Mouse (Mus musculus): ENCODE data around the gene Slc8a1.

Slc8a1 gene

GRCm38 (mm10) chr17:81363368-81363767, 374.8 kb downstream of the Slc8a1 start:
- no peak for DNase-seq (ENCODE audit: low spot score in 2 of 2)

DNA sequence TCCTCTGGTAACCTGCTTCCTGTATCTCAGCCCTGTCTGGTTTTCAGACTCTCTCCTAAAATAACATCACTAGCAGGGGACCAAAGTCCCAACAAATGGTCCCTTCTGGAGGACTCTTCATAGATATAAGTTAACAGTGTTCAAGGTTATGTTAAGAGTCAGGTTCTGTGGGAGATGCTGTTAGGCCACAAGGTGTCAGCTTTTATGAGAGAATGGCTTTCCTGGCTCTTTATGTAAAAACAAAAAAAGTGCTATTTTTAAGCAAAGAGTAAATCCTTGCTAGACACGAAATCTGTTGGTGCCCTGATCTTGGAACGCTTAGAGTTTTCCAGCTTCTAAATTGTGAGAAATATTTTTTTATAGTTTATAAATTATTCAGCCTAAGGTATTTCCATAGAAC, 377.6 kb downstream of the Slc8a1 start:
- DNase-seq (ENCODE audit: low spot score in 2 of 2), result no peak

- no peak for DNase-seq (ENCODE audit: low spot score in 2 of 2)
Measured at GRCm38 (mm10) chr17:81360032-81360431, 378.1 kb downstream of the Slc8a1 start.

DNA sequence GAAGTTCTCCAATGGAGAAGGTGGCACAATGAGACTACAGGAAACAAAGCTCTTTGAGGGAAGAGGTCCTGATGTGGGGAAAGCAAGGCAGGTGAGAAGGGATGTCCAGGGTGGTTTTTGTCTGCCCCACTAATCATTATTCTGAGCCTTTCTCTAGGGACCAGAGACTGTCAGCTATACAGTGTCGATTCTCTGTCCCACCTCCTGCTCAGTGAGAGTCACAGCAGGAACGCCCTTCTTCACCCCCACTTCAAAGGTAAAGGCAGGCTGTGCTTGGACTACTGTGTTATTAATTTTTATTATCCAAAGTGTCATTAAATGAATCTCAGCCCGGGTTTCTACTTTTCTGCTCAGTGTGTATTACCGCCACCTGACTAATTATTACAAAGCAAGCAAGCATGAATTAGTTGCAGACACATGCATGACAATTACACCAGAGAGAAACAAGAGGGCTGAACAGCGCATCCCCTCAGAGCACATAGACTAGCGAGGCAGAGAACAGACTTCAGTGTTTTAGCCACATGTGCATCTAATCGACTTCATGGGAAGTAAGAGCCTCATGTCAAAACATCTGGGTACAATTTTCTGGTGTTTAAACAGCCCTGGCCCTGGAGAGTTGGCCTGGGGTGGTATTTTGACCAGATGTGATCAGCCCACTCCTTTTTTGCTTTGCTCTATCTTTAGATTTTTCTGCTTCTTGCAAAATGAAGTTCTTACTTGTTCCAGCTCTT, 402.0 kb downstream of the Slc8a1 start:
- DNase-seq (ENCODE audit: low spot score in 2 of 2), result no peak

GRCm38 (mm10) chr17:81335526-81335925, 402.7 kb downstream of the Slc8a1 start:
- no peak for DNase-seq (ENCODE audit: low spot score in 2 of 2)
